Mouse (Mus musculus): Measurements from ENCODE around the gene Ptges. TPM values are rescaled to one million over a fixed set of nuclear protein-coding genes. Genes with fewer than 3 reads are reported as not detected.

Gene Ptges
- total and polyA plus RNA-seq, 3 experiments, result 0.11 TPM; not detected in 2

- Histone ChIP-seq H3K27me3 (ENCODE audit: insufficient read depth, low read length) (peaks cover 37% of the 10 kb centered on the region), H3K9me3 (replicated peaks) (no peaks in the 10 kb centered on the region), H3K36me3 (replicated peaks) (no peaks in the 10 kb centered on the region), H3K4me3 (ENCODE audit: low read depth, low read length) (no peak overlapping the region), H3K4me1 (ENCODE audit: insufficient read depth, low read depth, low read length) (no peaks in the 10 kb centered on the region)
- TF ChIP-seq GATA2 (IDR thresholded peaks at IDR 0.05; ENCODE audit: borderline replicate concordance, low read depth, low read length) (no peak), GATA1 (IDR thresholded peaks at IDR 0.05; ENCODE audit: borderline replicate concordance, low read length) (no peak), CTCF (IDR thresholded peaks at IDR 0.05; ENCODE audit: low read depth, low read length) (no peak), POLR2AphosphoS5 (IDR thresholded peaks at IDR 0.05; ENCODE audit: insufficient replicate concordance, low read depth, low read length) (no peak), TAL1 (conservative IDR thresholded peaks at IDR 0.05; ENCODE audit: low read depth, low read length) (no peak)
- DNase-seq (ENCODE audit: low spot score) (no peak), ATAC-seq (ENCODE audit: extremely low read depth, insufficient number of reproducible peaks, low FRiP score, poor library complexity, severe bottlenecking) (no peak)
Measured at GRCm38 (mm10) chr2:30915376-30915775, 14.3 kb downstream of the Ptges start.

DNA sequence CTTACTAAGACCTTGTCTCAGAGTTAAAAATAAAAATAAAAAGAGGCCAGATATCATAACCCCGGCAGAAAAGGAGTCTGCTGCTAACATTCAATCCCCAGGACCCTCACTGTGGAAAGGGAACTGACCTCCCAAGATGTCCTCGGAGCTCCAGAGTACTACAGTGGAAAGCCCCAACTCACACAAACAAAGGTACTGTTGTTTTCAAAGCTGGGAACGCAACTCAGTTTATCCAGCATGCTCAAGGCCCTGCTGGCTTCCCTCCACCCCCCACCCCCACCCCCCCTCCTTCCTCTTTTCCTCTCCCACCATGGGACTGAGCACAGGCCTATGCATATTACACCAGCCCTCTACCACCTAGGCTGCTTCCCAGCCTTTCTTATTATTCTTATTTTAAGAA, 14.8 kb downstream of the Ptges start:
- Histone ChIP-seq H3K4me3 (ENCODE audit: low read depth, low read length) (no peak overlapping the region), H3K27me3 (ENCODE audit: insufficient read depth, low read length) (peaks cover 37% of the 10 kb centered on the region), H3K4me1 (ENCODE audit: insufficient read depth, low read depth, low read length) (no peaks in the 10 kb centered on the region), H3K36me3 (replicated peaks) (no peaks in the 10 kb centered on the region), H3K9me3 (replicated peaks) (no peaks in the 10 kb centered on the region)
- TF ChIP-seq CTCF (IDR thresholded peaks at IDR 0.05; ENCODE audit: low read depth, low read length) (no peak), TAL1 (conservative IDR thresholded peaks at IDR 0.05; ENCODE audit: low read depth, low read length) (no peak), POLR2AphosphoS5 (IDR thresholded peaks at IDR 0.05; ENCODE audit: insufficient replicate concordance, low read depth, low read length) (no peak), GATA2 (IDR thresholded peaks at IDR 0.05; ENCODE audit: borderline replicate concordance, low read depth, low read length) (no peak), GATA1 (IDR thresholded peaks at IDR 0.05; ENCODE audit: borderline replicate concordance, low read length) (no peak)
- ATAC-seq (ENCODE audit: extremely low read depth, insufficient number of reproducible peaks, low FRiP score, poor library complexity, severe bottlenecking), result no peak
- no peak for DNase-seq (ENCODE audit: low spot score)

- Histone ChIP-seq H3K27me3 (ENCODE audit: insufficient read depth, low read length) (peaks cover 31% of the 10 kb centered on the region), H3K4me3 (ENCODE audit: low read depth, low read length) (no peak overlapping the region), H3K4me1 (ENCODE audit: insufficient read depth, low read depth, low read length) (no peaks in the 10 kb centered on the region), H3K9me3 (replicated peaks) (no peaks in the 10 kb centered on the region), H3K36me3 (replicated peaks) (no peaks in the 10 kb centered on the region)
- no peak for TF ChIP-seq CTCF (IDR thresholded peaks at IDR 0.05; ENCODE audit: low read depth, low read length)
- TF ChIP-seq GATA2 (IDR thresholded peaks at IDR 0.05; ENCODE audit: borderline replicate concordance, low read depth, low read length), result no peak
- TF ChIP-seq POLR2AphosphoS5 (IDR thresholded peaks at IDR 0.05; ENCODE audit: insufficient replicate concordance, low read depth, low read length), result no peak
- no peak for TF ChIP-seq GATA1 (IDR thresholded peaks at IDR 0.05; ENCODE audit: borderline replicate concordance, low read length)
- TF ChIP-seq TAL1 (conservative IDR thresholded peaks at IDR 0.05; ENCODE audit: low read depth, low read length), result no peak
- DNase-seq (ENCODE audit: low spot score) (no peak), ATAC-seq (ENCODE audit: extremely low read depth, insufficient number of reproducible peaks, low FRiP score, poor library complexity, severe bottlenecking) (no peak)
Measured at GRCm38 (mm10) chr2:30913022-30913421, 16.6 kb downstream of the Ptges start.

DNA sequence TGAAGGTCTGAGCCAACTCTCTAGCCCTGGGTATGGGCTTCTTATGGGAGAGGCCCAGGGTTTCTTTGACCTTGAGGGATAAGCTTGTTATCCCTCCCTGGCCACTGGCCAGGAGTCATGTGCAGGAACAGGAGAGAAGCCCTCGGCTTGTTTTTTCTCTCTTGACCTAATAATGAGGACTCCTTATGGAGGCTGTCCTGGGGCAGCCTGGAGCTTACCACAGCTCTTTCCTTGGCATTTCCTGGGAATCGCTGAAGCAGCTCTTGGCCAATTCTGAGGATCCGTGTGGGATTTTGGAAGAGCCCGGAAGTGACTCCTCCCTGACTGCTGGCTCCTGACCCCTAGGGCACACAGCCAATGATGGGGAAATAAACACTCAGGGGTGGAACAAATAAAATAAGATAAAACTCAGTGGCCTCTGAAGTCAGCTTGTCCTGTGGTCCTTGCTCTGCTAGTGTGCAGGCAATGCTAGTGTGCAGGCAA, 17.3 kb downstream of the Ptges start:
- Histone ChIP-seq H3K9me3 (replicated peaks) (no peaks in the 10 kb centered on the region), H3K4me1 (ENCODE audit: insufficient read depth, low read depth, low read length) (no peaks in the 10 kb centered on the region), H3K4me3 (ENCODE audit: low read depth, low read length) (no peak overlapping the region), H3K36me3 (replicated peaks) (no peaks in the 10 kb centered on the region), H3K27me3 (ENCODE audit: insufficient read depth, low read length) (peaks cover 24% of the 10 kb centered on the region)
- no peak for ATAC-seq (ENCODE audit: extremely low read depth, insufficient number of reproducible peaks, low FRiP score, poor library complexity, severe bottlenecking)
- no peak for TF ChIP-seq TAL1 (conservative IDR thresholded peaks at IDR 0.05; ENCODE audit: low read depth, low read length)
- no peak for TF ChIP-seq GATA1 (IDR thresholded peaks at IDR 0.05; ENCODE audit: borderline replicate concordance, low read length)
- no peak for TF ChIP-seq GATA2 (IDR thresholded peaks at IDR 0.05; ENCODE audit: borderline replicate concordance, low read depth, low read length)
- no peak for TF ChIP-seq POLR2AphosphoS5 (IDR thresholded peaks at IDR 0.05; ENCODE audit: insufficient replicate concordance, low read depth, low read length)
- no peak for TF ChIP-seq CTCF (IDR thresholded peaks at IDR 0.05; ENCODE audit: low read depth, low read length)
- DNase-seq (ENCODE audit: low spot score), result no peak

DNA sequence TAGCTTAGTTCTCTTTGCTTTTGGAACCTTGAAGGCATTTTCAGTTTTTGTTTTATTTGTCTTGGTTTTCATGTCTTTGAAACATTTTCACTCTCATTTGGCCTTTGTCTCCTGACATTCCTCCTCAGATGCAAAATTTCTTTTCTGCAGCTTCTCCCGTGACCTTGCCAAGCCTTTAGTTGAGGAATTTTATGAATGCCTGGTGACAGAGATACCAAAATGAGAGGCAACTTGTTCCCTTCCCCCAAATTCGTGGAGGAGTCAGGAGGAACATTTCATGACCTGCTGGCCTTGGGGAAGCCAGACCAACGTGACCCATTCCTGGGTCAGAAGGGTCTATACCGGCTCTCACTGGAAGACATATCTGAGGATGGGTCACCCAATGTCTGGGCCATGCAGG, 23.0 kb downstream of the Ptges start:
- Histone ChIP-seq H3K4me1 (ENCODE audit: insufficient read depth, low read depth, low read length) (no peaks in the 10 kb centered on the region), H3K36me3 (replicated peaks) (no peaks in the 10 kb centered on the region), H3K9me3 (replicated peaks) (no peaks in the 10 kb centered on the region), H3K27me3 (ENCODE audit: insufficient read depth, low read length) (peaks cover 17% of the 10 kb centered on the region; the same call in 1 of the 2 replicates), H3K4me3 (ENCODE audit: low read depth, low read length) (no peak overlapping the region)
- no peak for DNase-seq (ENCODE audit: low spot score)
- TF ChIP-seq GATA2 (IDR thresholded peaks at IDR 0.05; ENCODE audit: borderline replicate concordance, low read depth, low read length) (no peak), TAL1 (conservative IDR thresholded peaks at IDR 0.05; ENCODE audit: low read depth, low read length) (no peak), GATA1 (IDR thresholded peaks at IDR 0.05; ENCODE audit: borderline replicate concordance, low read length) (no peak), POLR2AphosphoS5 (IDR thresholded peaks at IDR 0.05; ENCODE audit: insufficient replicate concordance, low read depth, low read length) (no peak), CTCF (IDR thresholded peaks at IDR 0.05; ENCODE audit: low read depth, low read length) (no peak)
- no peak for ATAC-seq (ENCODE audit: extremely low read depth, insufficient number of reproducible peaks, low FRiP score, poor library complexity, severe bottlenecking)

GRCm38 (mm10) chr2:30905906-30906305, 23.8 kb downstream of the Ptges start:
- Histone ChIP-seq H3K27me3 (ENCODE audit: insufficient read depth, low read length) (peaks cover 19% of the 10 kb centered on the region; the same call in 1 of the 2 replicates), H3K4me1 (ENCODE audit: insufficient read depth, low read depth, low read length) (no peaks in the 10 kb centered on the region), H3K9me3 (replicated peaks) (no peaks in the 10 kb centered on the region), H3K36me3 (replicated peaks) (no peaks in the 10 kb centered on the region), H3K4me3 (ENCODE audit: low read depth, low read length) (no peak overlapping the region)
- ATAC-seq (ENCODE audit: extremely low read depth, insufficient number of reproducible peaks, low FRiP score, poor library complexity, severe bottlenecking), result no peak
- TF ChIP-seq POLR2AphosphoS5 (IDR thresholded peaks at IDR 0.05; ENCODE audit: insufficient replicate concordance, low read depth, low read length) (no peak), CTCF (IDR thresholded peaks at IDR 0.05; ENCODE audit: low read depth, low read length) (no peak), GATA2 (IDR thresholded peaks at IDR 0.05; ENCODE audit: borderline replicate concordance, low read depth, low read length) (no peak), TAL1 (conservative IDR thresholded peaks at IDR 0.05; ENCODE audit: low read depth, low read length) (no peak), GATA1 (IDR thresholded peaks at IDR 0.05; ENCODE audit: borderline replicate concordance, low read length) (no peak)
- no peak for DNase-seq (ENCODE audit: low spot score)
